Mouse (Mus musculus): ENCODE measurements around the gene Pip. TPM values are rescaled to one million over a fixed set of nuclear protein-coding genes. Genes with fewer than 3 reads are reported as not detected.

Pip gene
- total RNA-seq (2012; rRNA removed) (not detected in 2 replicates), polyA plus RNA-seq (2012; ENCODE audit: insufficient read depth in 1 of 2, insufficient read length in 2 of 2, low read depth in 1 of 2, low replicate concordance in 2 of 2, missing spikeins in 1 of 2) (not detected)

DNA sequence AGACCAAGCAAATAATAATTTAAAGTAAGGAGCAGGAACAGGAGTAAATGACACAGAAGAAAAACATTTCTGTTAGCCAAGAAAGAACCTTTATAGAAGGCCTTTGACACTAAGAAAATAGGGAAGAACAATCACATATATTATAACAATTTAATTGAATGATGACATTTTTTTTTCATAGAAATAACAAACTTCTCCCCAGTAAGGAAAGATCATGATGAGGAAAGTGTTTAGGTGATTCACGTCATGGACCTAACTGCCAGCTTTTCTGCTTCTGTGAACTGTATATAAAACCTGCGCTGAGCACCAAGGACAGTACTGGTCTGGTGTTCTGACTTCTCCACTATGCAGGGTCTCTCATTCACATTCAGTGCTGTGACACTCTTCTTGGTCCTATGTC lies at the start of gene Pip:
Gene Pip (plus strand): TSS at position 301 of the 400 bp plus-strand sequence.
- Histone ChIP-seq H3K79me2 (ENCODE audit: control insufficient read depth, insufficient read depth, low read length, poor library complexity) (no peaks in the 10 kb centered on the region), H3K9me3 (replicated peaks; ENCODE audit: insufficient read depth, low read length) (no peaks in the 10 kb centered on the region)
- DNase-seq (ENCODE audit: low read depth, low spot score), result no peak

DNA sequence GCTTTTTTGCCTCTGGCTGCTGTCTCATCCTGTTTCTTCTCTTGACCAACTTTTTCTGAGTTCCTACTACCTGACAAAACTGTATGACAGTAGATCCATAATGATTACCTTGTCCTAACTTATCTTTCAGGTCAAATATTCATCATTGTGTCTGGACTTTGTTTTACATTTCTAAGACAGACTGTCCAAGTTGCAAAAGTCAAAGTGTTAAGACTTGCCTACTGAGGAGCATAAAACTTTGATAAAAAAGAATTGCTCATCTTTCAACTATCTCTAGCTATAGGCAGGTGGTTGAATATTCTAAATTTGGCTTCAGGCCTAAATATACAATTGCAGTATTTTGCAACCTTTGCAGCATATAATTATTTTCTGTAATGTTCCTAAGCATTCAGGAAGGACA lies 23.2 kb upstream of the Pip start:
- TF ChIP-seq EP300 (IDR thresholded peaks at IDR 0.05; ENCODE audit: low read depth in 1 of 2, low read length in 2 of 2) (no peak), TBP (IDR thresholded peaks at IDR 0.05; ENCODE audit: low read depth, low read length) (no peak), UBTF (IDR thresholded peaks at IDR 0.05; ENCODE audit: borderline replicate concordance, insufficient read depth, low read depth, low read length) (no peak), POLR2A (IDR thresholded peaks at IDR 0.05; ENCODE audit: control insufficient read depth in 1 of 2, insufficient read depth in 1 of 2, low read depth in 1 of 2, low read length in 2 of 2, poor library complexity in 1 of 2) (no peak), NELFE (IDR thresholded peaks at IDR 0.05; ENCODE audit: low read depth, low read length) (no peak), ELF1 (IDR thresholded peaks at IDR 0.05; ENCODE audit: low read depth, low read length) (no peak), ZC3H11A (IDR thresholded peaks at IDR 0.05; ENCODE audit: low read depth, low read length) (no peak), MXI1 (IDR thresholded peaks at IDR 0.05; ENCODE audit: low read depth, low read length) (no peak), MAZ (IDR thresholded peaks at IDR 0.05; ENCODE audit: low read depth, low read length) (no peak), MAX (IDR thresholded peaks at IDR 0.05; ENCODE audit: low read length) (no peak), RCOR1 (IDR thresholded peaks at IDR 0.05; ENCODE audit: low read depth, low read length) (no peak)
- no peak overlapping the region for H3K4me3 ChIP-seq (ENCODE audit: control insufficient read depth in 1 of 2, insufficient read depth in 1 of 2, low read depth in 2 of 2, low read length in 2 of 2)
- no peak overlapping the region for H3K27ac ChIP-seq (ENCODE audit: control insufficient read depth, low read depth, low read length)
- no peaks in the 10 kb centered on the region for H3K9me3 ChIP-seq (replicated peaks; ENCODE audit: insufficient read depth, low read length)
- no peak for DNase-seq (ENCODE audit: low read depth, low spot score)
- H3K9ac ChIP-seq (ENCODE audit: control insufficient read depth, low read depth, low read length, poor library complexity, severe bottlenecking), result no peak overlapping the region
- no peaks in the 10 kb centered on the region for H3K36me3 ChIP-seq (ENCODE audit: control insufficient read depth in 1 of 2, insufficient read depth in 2 of 2, low read length in 2 of 2)
- H3K79me2 ChIP-seq (ENCODE audit: control insufficient read depth, insufficient read depth, low read length, poor library complexity), result no peaks in the 10 kb centered on the region
- H3K27me3 ChIP-seq (ENCODE audit: control insufficient read depth in 1 of 2, insufficient read depth in 2 of 2, low read length in 2 of 2), result no peaks in the 10 kb centered on the region
- H3K4me1 ChIP-seq (ENCODE audit: control insufficient read depth in 1 of 2, insufficient read depth in 2 of 2, low read length in 2 of 2), result no peaks in the 10 kb centered on the region

More for the DNA sequence above, at the start of gene Pip:
- TF ChIP-seq RAD21 (IDR thresholded peaks at IDR 0.05; ENCODE audit: low read depth, low read length) (no peak), ZNF384 (IDR thresholded peaks at IDR 0.05; ENCODE audit: low read depth, low read length) (no peak), TCF12 (IDR thresholded peaks at IDR 0.05; ENCODE audit: low read depth, low read length) (no peak), CHD2 (IDR thresholded peaks at IDR 0.05; ENCODE audit: low read length) (no peak)
- Histone ChIP-seq H3K9ac (ENCODE audit: control insufficient read depth, low read depth, low read length, poor library complexity, severe bottlenecking) (no peak within 1 kb of the TSS), H3K4me1 (ENCODE audit: control insufficient read depth in 1 of 2, insufficient read depth in 2 of 2, low read length in 2 of 2) (no peaks in the 10 kb centered on the region), H3K36me3 (ENCODE audit: control insufficient read depth in 1 of 2, insufficient read depth in 2 of 2, low read length in 2 of 2) (no peaks in the 10 kb centered on the region), H3K27me3 (ENCODE audit: control insufficient read depth in 1 of 2, insufficient read depth in 2 of 2, low read length in 2 of 2) (no peaks in the 10 kb centered on the region), H3K27ac (ENCODE audit: control insufficient read depth, low read depth, low read length) (no peak within 1 kb of the TSS), H3K4me3 (ENCODE audit: control insufficient read depth in 1 of 2, insufficient read depth in 1 of 2, low read depth in 2 of 2, low read length in 2 of 2) (no peak within 1 kb of the TSS)

DNA sequence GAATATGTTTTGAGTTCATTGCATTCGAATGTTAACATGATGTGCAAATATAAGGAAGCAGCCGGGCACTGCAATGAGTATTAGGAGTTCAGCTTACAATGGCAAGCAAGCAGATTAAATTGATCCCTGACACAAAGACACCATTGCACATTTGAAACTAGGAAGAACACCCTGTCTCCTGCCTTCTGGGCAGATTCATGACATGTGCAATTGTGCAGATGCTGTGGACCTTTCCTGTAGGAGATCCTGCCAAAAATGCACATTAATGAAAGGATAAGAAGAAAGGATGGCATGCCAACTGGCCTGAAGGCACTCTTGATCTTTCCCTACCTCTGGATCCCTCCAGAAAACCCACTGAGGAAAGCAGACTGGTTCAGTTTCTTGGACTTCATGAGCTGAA lies 17.8 kb upstream of the Pip start:
- no peaks in the 10 kb centered on the region for H3K79me2 ChIP-seq (ENCODE audit: control insufficient read depth, insufficient read depth, low read length, poor library complexity)
- H3K9ac ChIP-seq (ENCODE audit: control insufficient read depth, low read depth, low read length, poor library complexity, severe bottlenecking), result no peak overlapping the region
- no peaks in the 10 kb centered on the region for H3K36me3 ChIP-seq (ENCODE audit: control insufficient read depth in 1 of 2, insufficient read depth in 2 of 2, low read length in 2 of 2)
- H3K9me3 ChIP-seq (replicated peaks; ENCODE audit: insufficient read depth, low read length), result no peaks in the 10 kb centered on the region
- TF ChIP-seq ELF1 (IDR thresholded peaks at IDR 0.05; ENCODE audit: low read depth, low read length) (no peak), POLR2AphosphoS2 (IDR thresholded peaks at IDR 0.05; ENCODE audit: low read length) (no peak), MAX (IDR thresholded peaks at IDR 0.05; ENCODE audit: low read length) (no peak), KAT2A (conservative IDR thresholded peaks at IDR 0.05; ENCODE audit: low read depth, low read length) (no peak), MYB (IDR thresholded peaks at IDR 0.05; ENCODE audit: low read depth, low read length) (no peak), TAL1 (IDR thresholded peaks at IDR 0.05; ENCODE audit: low read length) (no peak), NELFE (IDR thresholded peaks at IDR 0.05; ENCODE audit: low read depth, low read length) (no peak), ZNF384 (IDR thresholded peaks at IDR 0.05; ENCODE audit: low read depth, low read length) (no peak), POLR2A (IDR thresholded peaks at IDR 0.05; ENCODE audit: control insufficient read depth in 1 of 2, insufficient read depth in 1 of 2, low read depth in 1 of 2, low read length in 2 of 2, poor library complexity in 1 of 2) (no peak), E2F4 (IDR thresholded peaks at IDR 0.05; ENCODE audit: borderline replicate concordance, low read depth, low read length) (no peak), GABPA (IDR thresholded peaks at IDR 0.05; ENCODE audit: low read depth, low read length) (no peak), MAFK (IDR thresholded peaks at IDR 0.05; ENCODE audit: borderline replicate concordance, low read depth, low read length) (no peak), ETS1 (IDR thresholded peaks at IDR 0.05; ENCODE audit: low read depth, low read length) (no peak)
- no peaks in the 10 kb centered on the region for H3K27me3 ChIP-seq (ENCODE audit: control insufficient read depth in 1 of 2, insufficient read depth in 2 of 2, low read length in 2 of 2)
- no peak overlapping the region for H3K4me3 ChIP-seq (ENCODE audit: control insufficient read depth in 1 of 2, insufficient read depth in 1 of 2, low read depth in 2 of 2, low read length in 2 of 2)
- DNase-seq (ENCODE audit: low read depth, low spot score), result no peak
- no peaks in the 10 kb centered on the region for H3K4me1 ChIP-seq (ENCODE audit: control insufficient read depth in 1 of 2, insufficient read depth in 2 of 2, low read length in 2 of 2)
- no peak overlapping the region for H3K27ac ChIP-seq (ENCODE audit: control insufficient read depth, low read depth, low read length)
